Mouse (Mus musculus) layer of hippocampus, postnatal 10 days (tissue): ENCODE results near the gene Was. TPM values are rescaled to one million over a fixed set of nuclear protein-coding genes. Genes with fewer than 3 reads are reported as not detected.
"Not testable (repeated sequence)": the region's sequence is repeated elsewhere in the genome, so short reads cannot be mapped to it uniquely, and the experiment has no call there.

Experiments
- DNase-seq, 2 experiments: peaks; one replicate each; pipeline ENCODE4 v3.0.0; 2021; ENCODE audit warnings: low spot score in 2 of 2
- long read RNA-seq: library from polyadenylated mRNA; stranded (forward); transcript quantifications from one replicate; pipeline ENCODE4 v2.0.0, GENCODE M21; 2023
- total RNA-seq, 2 experiments: library from RNA; stranded (reverse); gene quantifications; 2 replicates each; pipeline ENCODE4 v1.2.3; 2021

Gene Was
- 1 to 10 TPM; 1.2 to 1.7 TPM for total RNA-seq
- long read RNA-seq, partial matches to known transcripts = 0 of 1 reads
- long read RNA-seq, other reads (novel, unspliced or antisense) = 1 of 1 reads

DNA sequence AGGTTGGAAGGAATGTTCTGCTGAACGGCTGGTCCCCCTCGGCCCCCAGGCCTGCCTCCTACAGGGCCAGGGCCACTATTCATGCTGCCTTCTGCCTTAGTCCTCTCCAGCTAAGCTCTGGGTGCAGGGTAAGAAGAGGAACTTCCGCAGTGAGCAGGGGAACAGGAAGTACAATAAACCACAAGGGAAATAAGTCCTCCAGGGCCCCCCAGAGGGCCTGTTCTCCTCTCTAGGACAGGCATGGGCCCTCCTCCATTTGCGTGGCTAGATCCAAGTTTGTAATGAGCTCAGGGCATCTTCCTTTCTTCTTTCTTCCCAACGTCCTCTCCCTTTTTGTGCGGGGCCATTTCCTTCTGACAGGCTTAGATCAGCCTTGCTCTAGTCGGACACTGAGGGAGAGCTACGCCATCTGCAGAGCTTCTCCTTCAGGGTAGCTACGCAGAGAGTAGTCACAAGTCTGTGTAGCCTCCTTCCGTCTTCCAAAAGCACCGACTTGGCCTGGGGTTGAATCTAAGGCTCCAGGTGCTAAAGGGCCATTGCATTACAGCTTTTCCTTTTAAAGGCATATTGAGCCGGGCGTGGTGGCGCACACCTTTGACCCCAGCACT lies at the start of gene Was:
TSS of gene Was (minus strand) at position 153 of the 608 bp plus-strand sequence.
- DNase-seq = no peak

GRCm38 (mm10) chrX:8139480-8139879 lies 49.2 kb upstream of the Was start:
- DNase-seq = no peak

- no peak for DNase-seq
These were observed 45.6 kb upstream of the Was start for GRCm38 (mm10) chrX:8135886-8136285.

DNA sequence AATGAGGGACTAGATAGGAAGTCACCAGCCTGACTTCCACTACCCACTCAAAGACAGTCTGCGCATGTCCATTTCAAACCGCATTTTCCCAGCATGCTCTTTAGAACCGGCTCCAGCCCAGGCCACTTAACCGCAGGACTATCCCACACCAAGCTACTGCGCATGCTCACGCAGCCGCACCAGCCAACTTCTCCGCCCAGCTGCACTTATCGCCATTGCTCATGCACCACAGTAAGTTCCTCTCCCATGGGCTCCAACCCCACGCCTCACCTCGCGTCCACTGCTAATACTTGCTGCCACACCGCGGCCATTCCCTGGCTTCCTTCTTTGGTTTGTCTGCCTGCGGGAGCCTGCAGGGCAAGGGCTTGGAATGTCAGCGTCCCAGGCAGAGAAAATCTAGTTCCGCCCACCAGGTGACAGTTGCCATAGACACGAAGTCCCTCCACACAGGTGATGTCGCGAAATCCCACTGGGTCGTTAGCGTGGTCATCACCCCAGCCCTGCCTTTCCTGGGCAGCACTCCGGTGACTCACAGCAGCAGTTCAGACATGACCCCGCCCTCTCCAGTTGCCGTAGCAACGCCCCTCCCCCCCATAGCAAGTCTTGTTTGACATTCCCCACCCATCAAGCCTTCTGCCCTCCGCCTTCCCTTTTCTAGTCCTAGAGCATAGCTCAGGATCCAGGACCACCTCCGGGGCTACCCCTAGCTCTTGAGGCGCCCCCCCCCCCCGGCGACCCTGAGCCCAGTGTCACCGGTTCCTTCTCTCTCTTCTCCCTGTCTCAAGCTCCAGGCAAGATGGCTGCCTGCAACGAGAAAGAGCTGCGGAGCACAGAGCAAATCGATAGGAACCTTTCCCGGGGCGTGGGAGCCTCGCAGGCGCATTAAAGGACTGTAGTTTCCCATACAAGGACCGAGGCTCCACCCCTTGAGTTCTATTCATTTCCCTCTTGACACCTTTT lies 42.0 kb upstream of the Was start, which contains the start of gene Wdr13:
TSS of gene Wdr13 (minus strand) at position 876 of the 960 bp plus-strand sequence.
- peak; percentile 79 to 83 for DNase-seq

DNA sequence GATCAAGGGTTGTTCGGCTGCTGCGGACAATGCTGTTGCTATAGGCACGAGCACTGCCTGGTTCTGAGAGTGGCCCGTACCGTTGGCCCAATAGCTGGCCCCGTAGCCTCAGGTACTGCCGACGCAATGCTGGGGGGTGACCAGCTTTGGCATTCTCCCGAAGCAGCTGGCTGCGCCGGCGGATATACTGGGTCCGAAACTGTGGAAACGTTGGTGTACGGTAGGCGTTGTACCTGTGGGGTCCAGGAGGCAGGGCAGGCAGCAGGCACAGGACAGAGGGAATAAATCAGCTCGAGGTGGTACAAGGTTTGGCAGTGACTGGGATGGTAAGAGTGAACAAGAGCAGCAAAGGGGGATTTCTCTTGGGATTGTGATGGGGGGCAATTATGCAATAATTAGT lies 41.1 kb upstream of the Was start:
- no peak for DNase-seq

DNA sequence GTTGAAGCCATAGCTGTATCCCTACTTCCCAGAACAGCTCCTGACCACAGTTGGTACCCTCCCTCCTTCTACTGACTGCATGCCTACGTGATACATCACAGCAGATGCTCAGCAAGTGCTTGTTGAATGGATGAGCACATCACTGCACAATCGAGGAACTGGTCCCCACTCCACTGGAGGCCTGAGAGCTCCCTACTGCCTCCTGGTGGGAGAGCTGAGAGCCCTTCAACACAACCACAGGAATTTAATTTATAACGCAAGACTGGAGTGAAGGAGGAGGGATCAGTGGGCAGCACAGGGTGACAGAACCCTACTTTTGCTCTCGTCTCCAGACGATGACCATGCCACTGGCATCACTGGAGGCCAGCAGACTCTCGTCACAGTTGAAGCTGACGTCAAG lies 34.9 kb upstream of the Was start:
- no peak for DNase-seq

DNA sequence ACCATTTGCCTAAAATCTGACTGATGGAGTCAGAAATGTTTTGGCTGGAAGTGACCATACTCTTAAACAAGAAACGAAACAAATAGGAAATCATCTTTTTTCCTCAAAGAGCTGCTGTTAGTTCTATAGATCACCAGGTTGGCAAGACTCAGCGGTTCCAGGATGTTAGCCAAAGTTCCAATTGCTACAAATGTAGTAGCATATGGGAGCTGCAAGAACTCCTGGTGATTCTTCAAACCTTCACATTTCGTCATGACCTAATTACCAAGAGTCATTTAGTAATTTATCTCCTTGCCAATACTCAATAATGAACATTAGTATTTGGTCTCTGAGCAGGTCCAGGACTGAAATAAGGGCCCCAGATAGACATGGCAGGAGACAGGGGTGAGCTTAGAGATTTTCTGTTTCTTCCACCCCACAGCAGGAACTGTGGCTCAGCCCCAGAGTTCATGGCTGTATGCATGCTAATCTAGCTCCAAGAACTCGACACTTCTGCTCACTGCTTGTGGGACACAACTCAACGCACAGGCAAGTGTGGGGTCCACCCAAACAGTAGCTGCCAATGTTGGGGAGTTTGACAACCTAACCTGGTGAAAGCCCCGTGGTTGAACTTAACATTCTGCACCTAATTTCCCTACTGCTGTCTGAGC lies 33.6 kb upstream of the Was start:
- DNase-seq = no peak

DNA sequence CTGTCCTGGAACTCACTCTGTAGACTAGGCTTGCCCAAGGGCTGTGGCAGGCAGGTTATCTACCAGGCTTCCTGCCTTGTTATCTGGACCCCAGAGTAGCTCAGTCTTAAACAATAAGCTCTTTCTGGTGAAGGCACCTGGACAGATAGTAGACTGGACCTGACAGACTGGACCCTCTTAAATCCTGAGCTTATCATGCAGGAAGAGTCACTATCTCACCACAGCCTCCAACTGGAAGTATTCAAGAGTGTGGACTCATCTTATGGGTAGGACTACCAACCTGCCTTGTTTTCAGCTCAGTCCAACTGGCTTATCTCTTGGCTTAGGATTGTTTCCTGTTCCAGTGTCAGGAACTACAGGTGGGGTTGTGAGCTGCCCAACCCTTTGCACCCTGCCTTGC lies 27.0 kb upstream of the Was start:
- DNase-seq = no peak

DNA sequence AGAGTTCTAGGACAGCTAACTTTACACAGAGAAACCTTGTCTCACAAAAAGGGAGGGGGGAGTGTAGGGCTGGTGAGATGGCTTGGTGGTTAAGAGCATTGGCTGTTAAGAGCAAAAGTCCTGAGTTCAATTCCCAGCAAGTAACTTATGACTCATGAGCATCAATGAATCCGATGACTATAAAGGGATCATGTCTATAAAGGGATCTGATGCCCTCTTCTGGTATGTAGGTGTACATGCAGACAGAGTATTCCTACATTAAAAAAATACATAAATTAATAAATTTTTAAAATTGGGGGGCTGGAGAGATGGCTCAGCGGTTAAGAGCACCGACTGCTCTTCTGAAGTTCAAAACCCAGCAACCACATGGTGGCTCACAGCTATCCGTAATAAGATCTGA lies 25.0 kb upstream of the Was start:
- DNase-seq = no peak

DNA sequence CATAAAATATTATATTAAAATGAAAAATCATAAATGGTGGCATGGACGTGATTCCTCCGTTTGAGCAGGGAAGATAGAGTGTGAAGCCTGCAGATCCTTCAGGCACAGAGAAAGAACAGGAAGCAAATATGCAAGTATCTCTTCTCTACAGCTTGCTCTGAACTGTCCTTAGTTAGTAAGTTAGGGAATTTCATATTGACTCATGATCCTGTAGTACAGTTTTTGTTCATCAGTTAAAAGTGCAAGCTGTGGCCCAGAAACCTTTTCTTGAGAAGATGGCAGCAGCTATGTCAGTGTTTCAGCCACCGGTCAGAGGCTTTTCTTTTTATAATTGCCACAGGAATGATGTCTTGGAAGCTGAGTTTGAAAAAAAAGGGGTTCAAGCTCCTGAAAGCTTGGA lies 14.7 kb upstream of the Was start:
- DNase-seq = no peak

DNA sequence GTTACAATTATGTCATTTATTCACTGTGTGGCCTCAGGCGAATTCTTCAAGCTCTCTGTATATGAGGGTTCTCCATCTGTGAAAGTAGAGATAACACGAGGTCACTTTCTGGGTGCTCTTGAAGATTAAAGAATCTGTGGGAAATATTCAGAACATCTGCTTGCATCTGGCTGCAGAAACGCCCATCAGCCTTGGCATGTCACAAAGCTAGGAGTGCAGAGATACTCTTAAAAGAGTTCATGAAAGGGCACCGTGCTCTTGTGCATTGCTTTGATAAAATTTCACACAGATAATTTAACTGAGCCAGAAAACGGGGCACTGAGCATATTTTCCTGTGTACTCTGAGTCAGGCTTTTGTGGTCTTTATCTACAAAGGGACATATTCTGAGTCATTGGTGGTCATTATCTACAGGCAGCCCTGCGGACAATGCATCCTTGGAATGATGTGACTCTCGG lies 11.9 kb upstream of the Was start:
- no peak for DNase-seq

- peak; percentile 78 to 79 for DNase-seq
These were observed 10.7 kb upstream of the Was start for GRCm38 (mm10) chrX:8101017-8101416.

DNA sequence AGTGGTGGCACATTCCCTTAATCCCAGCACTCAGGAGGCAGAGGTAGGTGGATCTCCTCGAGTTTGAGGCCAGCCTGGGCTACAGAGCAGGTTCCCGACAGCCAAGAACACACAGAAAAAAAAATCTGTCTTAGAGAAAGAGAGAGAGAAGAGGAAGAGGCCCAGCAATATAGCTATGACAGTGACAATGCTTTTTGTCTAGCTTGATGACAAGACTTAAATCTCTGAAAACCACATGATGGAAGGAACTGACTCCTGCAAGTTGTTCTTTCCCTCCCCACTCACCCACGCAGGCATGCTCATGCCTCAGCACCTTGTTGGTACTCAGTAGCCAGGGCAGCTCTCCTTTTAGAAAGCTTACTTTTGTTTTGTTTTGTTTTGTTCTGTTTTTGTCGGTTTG lies 9.1 kb upstream of the Was start:
- no peak for DNase-seq

DNA sequence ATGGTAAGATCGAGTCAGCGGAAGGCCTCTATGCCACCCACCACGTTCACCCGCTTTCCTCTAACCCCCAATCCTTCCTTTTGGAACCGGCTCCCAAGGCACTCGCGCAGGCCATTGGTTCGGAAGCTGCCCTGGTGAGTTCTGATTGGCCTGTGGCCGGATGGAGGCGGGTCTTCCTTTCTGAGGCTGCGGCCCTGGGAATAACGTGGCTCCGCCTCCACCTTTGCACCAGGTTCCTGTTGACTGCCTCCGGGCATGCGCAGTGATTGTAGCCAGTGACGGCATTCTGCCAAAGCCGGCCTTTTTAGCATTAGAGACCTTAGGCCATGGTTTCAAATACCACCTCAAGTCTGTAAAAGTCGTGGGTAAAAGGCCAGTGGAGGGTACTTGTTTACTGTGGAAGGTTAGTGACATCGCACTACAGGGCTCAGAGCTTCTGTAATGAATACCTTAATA lies 6.5 kb upstream of the Was start:
- DNase-seq = peak; percentile 94 to 96

DNA sequence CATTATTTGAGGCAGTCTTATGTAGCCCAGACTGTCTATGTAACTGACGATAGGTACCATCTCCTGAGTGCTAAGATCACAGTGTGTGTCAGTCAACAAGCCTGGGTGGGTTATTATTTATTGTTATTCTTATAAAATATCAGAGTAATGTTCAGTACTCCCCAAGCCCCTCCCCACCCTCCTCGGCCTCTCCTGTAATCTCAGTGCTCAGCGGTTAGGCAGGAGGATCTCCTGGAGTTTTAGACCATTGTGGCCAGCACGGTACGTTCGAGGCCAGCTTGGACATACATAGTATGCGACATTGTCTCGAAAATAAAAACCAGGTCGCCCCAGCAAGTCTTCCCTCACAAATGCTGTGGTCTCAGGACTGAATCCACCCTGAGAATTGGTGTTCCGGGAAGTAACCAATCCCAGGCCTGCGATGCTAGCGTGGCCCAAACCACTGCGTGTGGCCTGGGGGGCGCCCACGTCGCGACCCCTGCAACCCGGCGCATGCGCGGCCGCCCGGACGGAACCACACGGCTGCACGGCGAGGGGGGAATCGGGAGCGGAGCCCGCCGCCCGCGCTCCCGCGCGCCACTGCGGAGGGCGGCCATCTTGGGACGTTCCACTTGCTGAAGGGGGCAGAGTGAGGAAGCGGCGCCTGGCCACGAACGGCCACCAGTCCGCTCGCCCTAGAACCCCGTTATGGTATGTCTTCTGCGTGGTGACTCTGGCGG lies 5.9 kb upstream of the Was start:
- peak in 1 of 2 experiments; percentile 90 for DNase-seq

DNA sequence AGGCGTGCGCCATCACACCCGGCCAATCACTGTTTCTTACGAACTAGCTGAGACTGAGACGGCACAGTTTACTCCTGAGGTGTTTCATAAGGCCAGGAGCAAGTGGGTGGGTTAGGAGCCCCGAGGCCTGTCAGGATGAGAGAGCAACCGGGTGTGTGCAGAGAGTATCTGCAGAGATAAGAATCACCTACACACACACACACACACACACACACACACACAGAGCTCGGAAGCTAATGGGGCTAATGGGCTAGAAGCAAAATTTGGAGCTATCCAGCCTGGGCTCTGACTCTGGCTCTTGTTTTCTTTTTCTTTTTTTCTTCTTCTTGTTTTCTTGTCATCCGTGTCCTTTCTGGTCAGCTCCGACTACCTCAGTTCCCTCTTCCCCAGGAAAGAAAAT lies 5.2 kb upstream of the Was start:
- DNase-seq = no peak

- DNase-seq = not testable (repeated sequence)
These were observed 653 bp upstream of the Was start for GRCm38 (mm10) chrX:8090954-8091347.

DNA sequence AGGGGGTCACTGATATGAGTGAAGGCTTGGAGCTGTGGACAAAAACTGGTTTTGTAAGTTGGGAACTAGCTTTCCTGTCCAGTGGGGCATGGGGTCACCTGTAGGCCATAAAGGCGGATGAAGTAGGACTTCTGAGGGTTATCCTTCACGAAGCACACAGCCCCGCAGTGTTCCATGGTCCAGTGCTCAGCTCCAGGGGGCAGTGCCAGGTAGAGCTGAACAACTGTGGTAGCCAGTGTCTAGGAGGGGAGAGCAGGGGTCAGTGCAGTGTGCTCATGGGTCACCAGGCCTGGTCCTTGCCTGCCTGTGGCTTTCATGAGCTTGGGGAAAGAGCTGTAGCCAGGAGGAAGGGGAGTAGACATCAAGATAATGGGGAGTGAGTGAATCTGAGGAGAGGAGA lies 552 bp downstream of the Was start:
- DNase-seq = no peak

DNA sequence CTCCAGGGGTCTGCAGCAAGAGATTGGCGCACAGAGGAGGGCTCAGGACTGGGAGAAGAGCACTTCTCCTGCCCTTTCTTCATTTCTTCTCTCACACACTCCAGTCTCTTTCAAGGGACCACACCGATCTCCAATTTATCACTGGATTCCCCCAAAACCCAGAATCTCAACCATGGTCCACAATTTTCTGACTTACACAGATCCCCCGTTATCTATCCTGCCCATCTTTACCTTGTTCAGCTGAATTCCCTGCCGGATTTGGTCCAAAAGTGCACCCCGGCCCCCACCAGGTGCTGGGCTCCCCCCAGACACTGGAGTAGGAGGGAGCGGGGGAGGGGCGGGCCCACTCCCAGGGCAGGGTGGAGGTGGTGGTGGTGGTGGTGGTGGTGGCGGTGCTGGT lies 4.7 kb downstream of the Was start:
- no peak for DNase-seq

DNA sequence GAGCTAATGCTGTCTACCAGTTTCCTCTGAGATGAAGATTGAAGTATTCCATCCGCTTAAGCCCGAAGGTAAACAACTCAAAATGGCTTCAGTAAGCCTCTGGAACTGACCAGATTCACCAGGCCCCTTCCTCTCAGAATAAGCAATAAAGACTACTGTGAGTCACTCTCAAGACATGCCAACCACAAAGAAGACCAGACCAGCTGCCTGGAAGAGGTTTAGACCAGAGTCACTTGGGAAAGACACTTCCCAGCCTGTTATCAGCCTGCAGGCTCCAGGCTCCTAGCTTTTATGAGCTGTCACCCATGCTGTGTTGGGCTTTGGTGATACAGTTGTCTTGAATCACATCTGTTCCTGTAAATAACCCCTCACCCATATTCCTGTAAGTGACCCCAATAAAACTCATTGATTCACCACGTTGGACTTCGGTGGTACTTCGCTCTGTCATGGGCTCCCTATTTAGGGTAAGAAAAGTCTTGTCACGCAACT lies 5.5 kb downstream of the Was start:
- DNase-seq = no peak

GRCm38 (mm10) chrX:8075104-8075503 lies 15.2 kb downstream of the Was start:
- no peak for DNase-seq
